Mouse (Mus musculus) kidney, adult 2 months (tissue): Measurements from ENCODE around the gene Capn5. TPM values are rescaled to one million over a fixed set of nuclear protein-coding genes. Genes with fewer than 3 reads are reported as not detected.

ENCODE experiments used
- DNase-seq: peaks from one replicate; pipeline ENCODE4 v3.0.0; 2021
- H3K27ac ChIP-seq: fragments of 200-500 bp; 2 replicates; pipeline ENCODE4 v1.5.1; 2012; ENCODE audit warnings: low read depth, low read length, control low read depth, inconsistent platforms; ENCODE audit not compliant: insufficient read depth
- H3K27me3 ChIP-seq: fragments of 200-500 bp; replicated peaks from 2 replicates; pipeline ENCODE4 v1.6.1; 2012; ENCODE audit warnings: mild to moderate bottlenecking, moderate library complexity, low read length, inconsistent platforms; ENCODE audit not compliant: control insufficient read depth, insufficient read depth
- H3K36me3 ChIP-seq: fragments of 200-500 bp; 2 replicates; pipeline ENCODE4 v1.6.1; 2012; ENCODE audit warnings: mild to moderate bottlenecking, moderate library complexity, low read length, inconsistent platforms; ENCODE audit not compliant: control insufficient read depth, insufficient read depth
- H3K4me1 ChIP-seq: fragments of 200-500 bp; 2 replicates; pipeline ENCODE4 v1.6.1; 2011; ENCODE audit warnings: low read length; ENCODE audit not compliant: control insufficient read depth, insufficient read depth
- H3K4me3 ChIP-seq: fragments of 200-500 bp; 2 replicates; pipeline ENCODE4 v1.5.1; 2011; ENCODE audit warnings: mild to moderate bottlenecking, low read depth, low read length, control low read depth; ENCODE audit not compliant: insufficient read depth
- CTCF ChIP-seq: fragments of 200-500 bp; conservative IDR thresholded peaks from 2 replicates; pipeline ENCODE4 v1.5.1; 2011; ENCODE audit warnings: low read depth, mild to moderate bottlenecking, control low read depth, low read length, moderate library complexity, mixed read lengths; ENCODE audit not compliant: insufficient read depth, insufficient read length
- POLR2A ChIP-seq: fragments of 200-500 bp; IDR thresholded peaks from one replicate; pipeline ENCODE4 v1.6.1; 2011; ENCODE audit warnings: low read depth, low read length, control low read depth
- WGBS: fragments of 180-500 bp; shearing (Covaris S2); methylation state at CpG from one replicate; pipeline ENCODE4 v1.1.7; 2018; 5-methylcytosine and 5-hydroxymethylcytosine counted together
- polyA plus RNA-seq: library from polyadenylated mRNA; depleted of rRNA; stranded (reverse); fragments of >200 nt; gene quantifications from 2 replicates; pipeline ENCODE4 v1.2.3, GENCODE M21; 2012

The Capn5 gene
- polyA plus RNA-seq, 1 experiment: 13.8 TPM

DNA sequence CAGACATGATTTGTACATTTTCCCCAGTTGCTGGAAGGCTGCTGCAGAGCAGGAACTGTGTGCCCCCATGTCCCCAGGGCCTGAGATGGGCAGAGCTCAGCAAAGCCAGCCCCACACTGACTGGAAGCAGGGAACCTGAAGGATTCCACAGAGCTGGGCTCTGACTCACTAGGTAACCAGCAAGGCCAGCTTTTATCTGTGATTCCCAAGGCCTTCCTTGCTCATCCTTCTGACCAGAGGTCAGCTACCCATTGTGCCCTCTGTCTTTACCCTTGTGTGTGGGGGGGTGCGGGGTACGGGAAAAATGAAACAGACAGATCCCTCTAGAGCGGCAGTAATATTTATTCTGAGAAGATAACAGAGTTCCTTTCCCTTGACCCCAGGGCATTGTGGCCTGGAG is 56.8 kb downstream of the Capn5 start:
- Histone ChIP-seq H3K4me1 (peaks cover 17% of the 10 kb centered on the region; the same call in 1 of the 2 replicates), H3K36me3 (no peaks in the 10 kb centered on the region), H3K27ac (no peak overlapping the region), H3K27me3 (no peaks in the 10 kb centered on the region), H3K4me3 (no peak overlapping the region)
- no peak for DNase-seq
- WGBS: 76% methylated on average over 3 of the region's 3 CpGs
- no peak for TF ChIP-seq POLR2A
- TF ChIP-seq CTCF: no peak

GRCm38 (mm10) chr7:98120325-98120724 is 57.7 kb downstream of the Capn5 start:
- no peaks in the 10 kb centered on the region for H3K27me3 ChIP-seq
- no peaks in the 10 kb centered on the region for H3K36me3 ChIP-seq
- WGBS: 3% methylated on average over 7 of the region's 7 CpGs
- peaks cover 20% of the 10 kb centered on the region; the same call in 1 of the 2 replicates for H3K4me1 ChIP-seq
- H3K4me3 ChIP-seq: peak overlapping the region; percentile 22
- TF ChIP-seq POLR2A (no peak), CTCF (peak; percentile 95)
- DNase-seq: peak; percentile 79
- no peak overlapping the region for H3K27ac ChIP-seq

DNA sequence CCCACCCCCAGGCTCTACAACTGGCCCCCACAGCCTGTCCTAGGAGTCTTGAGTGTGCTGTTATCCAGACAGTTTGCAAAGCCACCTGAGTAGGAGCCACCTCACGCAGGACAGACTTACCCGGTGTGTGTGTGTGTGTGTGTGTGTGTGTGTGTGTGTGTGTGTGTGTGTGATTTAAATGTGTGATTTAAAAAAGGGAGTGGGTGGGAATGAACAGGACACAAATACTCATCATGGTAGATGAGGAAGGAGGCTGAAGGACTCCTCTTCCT is 58.2 kb downstream of the Capn5 start:
- Histone ChIP-seq H3K4me1 (peaks cover 20% of the 10 kb centered on the region; the same call in 1 of the 2 replicates), H3K36me3 (no peaks in the 10 kb centered on the region), H3K27ac (no peak overlapping the region), H3K4me3 (no peak overlapping the region), H3K27me3 (no peaks in the 10 kb centered on the region)
- WGBS: 68% methylated on average over 2 of the region's 2 CpGs
- no peak for DNase-seq
- TF ChIP-seq CTCF (no peak), POLR2A (no peak)

DNA sequence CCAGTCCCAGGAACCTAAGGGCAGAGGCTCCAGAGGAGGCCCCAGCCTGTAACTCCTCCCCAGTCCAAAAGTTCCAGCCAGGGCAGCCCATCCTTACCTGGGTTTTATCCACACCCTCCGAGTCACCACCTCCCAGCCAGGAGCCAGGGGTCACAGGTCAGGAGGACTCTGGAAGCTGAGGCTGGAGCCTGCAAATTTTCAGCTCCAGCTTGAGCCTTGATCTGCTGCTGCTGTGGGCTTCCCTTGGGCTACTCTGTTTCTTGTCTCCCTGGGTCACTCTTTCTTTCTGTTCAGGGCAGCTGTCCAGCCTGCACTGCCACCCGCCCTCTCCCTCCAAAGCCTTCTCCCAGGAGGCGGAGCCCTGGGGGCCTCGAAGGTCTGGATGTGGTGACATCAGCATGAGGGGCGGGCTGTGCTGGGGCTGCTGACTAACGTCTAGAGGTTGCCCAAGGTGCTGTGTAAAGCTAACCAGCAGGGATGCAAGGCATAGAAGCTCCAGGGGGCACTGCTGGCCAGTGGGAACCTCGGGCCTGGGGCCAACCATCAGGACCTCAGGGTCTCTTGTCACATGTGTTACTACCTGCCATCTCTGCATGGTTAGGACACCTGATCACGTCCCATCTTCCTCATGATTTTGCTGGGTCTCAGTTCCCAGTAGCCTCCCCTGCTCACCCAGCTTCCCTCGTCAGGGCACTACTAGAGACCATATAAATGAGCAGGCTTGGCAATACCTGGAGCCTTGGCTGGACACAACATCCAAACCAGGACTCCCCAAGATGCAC is 58.7 kb downstream of the Capn5 start, which contains the start of gene Myo7a:
Gene Myo7a, minus strand, starts transcription at position 346 of the 782 bp plus-strand sequence.
- peaks cover 20% of the 10 kb centered on the region; the same call in 1 of the 2 replicates for H3K4me1 ChIP-seq
- peak within 1 kb of the TSS; percentile 75 for H3K27ac ChIP-seq
- 42% methylated on average over 9 of the region's 9 CpGs for WGBS
- TF ChIP-seq CTCF: no peak
- TF ChIP-seq POLR2A: no peak
- peak within 1 kb of the TSS; percentile 23 for H3K4me3 ChIP-seq
- no peaks in the 10 kb centered on the region for H3K27me3 ChIP-seq
- DNase-seq: peak; percentile 92
- no peaks in the 10 kb centered on the region for H3K36me3 ChIP-seq

DNA sequence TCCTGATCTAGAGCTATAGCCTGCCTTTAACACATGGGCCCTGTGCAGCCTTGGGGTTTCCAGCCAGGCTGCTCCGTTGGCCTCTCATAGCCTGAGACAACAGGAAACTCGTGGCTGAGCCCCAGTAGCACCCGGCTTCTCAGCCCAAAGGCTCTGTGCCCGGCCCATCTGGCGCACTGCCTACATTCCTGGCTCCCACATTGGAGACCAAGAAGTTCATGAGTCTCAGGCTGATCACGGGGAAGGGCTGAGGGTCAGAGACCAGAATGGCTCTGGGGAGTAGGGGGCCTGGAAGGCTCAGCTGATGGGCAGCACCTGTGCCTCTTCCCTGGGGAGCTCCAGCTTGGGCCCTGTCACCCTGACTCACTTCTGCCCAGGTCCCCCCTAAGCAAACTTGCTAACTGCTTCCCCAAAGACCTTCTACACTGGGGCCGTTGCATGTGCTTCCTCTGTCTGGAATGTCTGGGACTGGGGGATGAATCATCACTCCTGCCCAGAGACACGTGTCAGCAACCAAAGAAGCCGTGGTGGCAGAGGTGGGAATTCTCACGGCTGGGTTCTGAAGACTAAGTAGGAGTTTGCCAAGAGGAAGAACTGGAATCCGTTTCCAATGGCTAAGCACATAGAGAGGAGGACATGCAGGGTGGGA is 60.9 kb downstream of the Capn5 start:
- Histone ChIP-seq H3K4me1 (peaks cover 20% of the 10 kb centered on the region; the same call in 1 of the 2 replicates), H3K27ac (peak overlapping the region; percentile 46), H3K27me3 (no peaks in the 10 kb centered on the region), H3K4me3 (no peak overlapping the region), H3K36me3 (no peaks in the 10 kb centered on the region)
- WGBS: 15% methylated on average over 11 of the region's 11 CpGs
- peak; percentile 97 for DNase-seq
- TF ChIP-seq CTCF (no peak), POLR2A (no peak)

GRCm38 (mm10) chr7:98114656-98115055 is 63.4 kb downstream of the Capn5 start:
- H3K27ac ChIP-seq: no peak overlapping the region
- H3K4me3 ChIP-seq: no peak overlapping the region
- H3K27me3 ChIP-seq: no peaks in the 10 kb centered on the region
- DNase-seq: no peak
- H3K4me1 ChIP-seq: peaks cover 20% of the 10 kb centered on the region; the same call in 1 of the 2 replicates
- no peak for TF ChIP-seq POLR2A
- WGBS: 67% methylated on average over 6 of the region's 6 CpGs
- no peaks in the 10 kb centered on the region for H3K36me3 ChIP-seq

DNA sequence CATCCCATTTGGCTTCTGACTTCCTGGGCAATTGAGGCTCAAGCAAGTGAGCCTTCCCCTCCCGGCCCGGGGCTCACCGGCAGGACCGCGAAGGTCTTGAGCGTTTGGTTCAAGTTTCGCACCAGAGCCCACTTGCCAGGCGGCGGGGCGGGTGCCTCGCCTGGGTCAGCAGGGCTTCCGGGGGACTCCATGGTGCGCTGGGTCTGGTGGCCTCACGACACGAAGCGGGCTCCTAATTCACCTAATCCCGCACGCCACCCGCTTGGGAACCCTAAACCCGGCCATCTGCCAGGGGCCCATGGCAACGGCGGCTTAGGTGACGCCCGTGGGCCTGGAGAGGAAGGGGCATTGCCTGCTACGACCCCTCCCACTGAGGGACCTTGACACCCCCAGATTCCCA is 66.8 kb downstream of the Capn5 start:
- Histone ChIP-seq H3K27ac (no peak overlapping the region), H3K4me3 (no peak overlapping the region), H3K36me3 (no peaks in the 10 kb centered on the region), H3K4me1 (peaks cover 14% of the 10 kb centered on the region), H3K27me3 (no peaks in the 10 kb centered on the region)
- DNase-seq: no peak
- no peak for TF ChIP-seq POLR2A
- no peak for TF ChIP-seq CTCF
- WGBS: 31% methylated on average over 25 of the region's 25 CpGs
